In the genomic region with DNA sequence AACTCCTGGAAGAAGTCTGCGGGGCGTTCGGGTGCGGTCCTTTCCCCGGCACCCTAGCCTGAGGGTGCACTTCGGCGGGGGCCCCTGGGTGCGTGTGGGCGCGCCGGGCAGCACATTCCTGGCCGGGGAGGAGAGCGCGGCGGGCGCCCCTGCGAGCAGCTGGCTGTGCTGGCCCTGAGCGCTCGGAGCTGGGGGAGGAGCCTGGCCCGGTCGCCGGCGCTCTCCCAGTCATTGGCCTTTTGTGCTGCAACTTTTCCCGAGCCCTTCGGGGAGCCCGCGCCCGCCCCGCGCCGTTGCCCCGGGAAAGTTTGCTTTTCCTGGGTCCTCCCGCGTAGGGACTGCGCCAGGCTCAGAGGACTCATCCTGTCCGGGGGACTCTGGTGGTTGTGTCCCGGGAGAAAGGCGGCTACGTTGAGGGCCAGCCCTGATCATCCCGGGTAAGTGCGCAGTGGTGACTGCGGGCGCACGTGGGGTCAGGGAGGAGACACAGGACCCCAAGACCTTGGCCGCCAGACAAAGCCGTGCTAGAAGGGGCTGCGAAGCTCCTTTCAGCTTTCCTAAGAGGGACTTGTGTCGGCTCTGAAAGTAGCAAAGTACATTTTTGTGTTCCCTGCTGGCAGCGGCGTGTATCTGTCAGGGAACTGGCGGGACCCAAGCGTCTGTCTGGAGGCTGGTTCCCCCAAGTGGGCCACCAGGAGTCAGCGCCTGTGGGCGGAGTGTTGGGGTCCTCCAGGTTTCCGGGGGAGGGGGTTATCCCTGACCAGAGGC, we compare ENCODE assay signal across 8 mouse cellular contexts.
A peak's percentile ranks its signal among the peaks of the same experiment; 100 is the strongest.
DNase-seq lines count a peak whose midpoint lies in the region; ATAC-seq lines count a peak whose summit lies in the region.

No protein-coding gene starts in this region.

- no peaks in the 10 kb centered on the region for H3K36me3 ChIP-seq in embryonic facial prominence, embryonic 10.5 days (replicated peaks)
- H3K36me3 ChIP-seq in heart, embryonic 11.5 days (ENCODE audit: control insufficient read depth, insufficient read depth, low read length): no peaks in the 10 kb centered on the region
- H3K36me3 ChIP-seq in kidney, embryonic 14.5 days (ENCODE audit: control insufficient read depth, insufficient read depth, low read length): no peaks in the 10 kb centered on the region

- ATAC-seq in heart, embryonic 11.5 days (replicated peaks; ENCODE audit: insufficient number of reproducible peaks, low FRiP score, low TSS enrichment): peak; percentile 80
- peak; percentile 90 for ATAC-seq in kidney, embryonic 14.5 days (ENCODE audit: low FRiP score, low TSS enrichment)

- under 1% methylated on average over 55 of the region's 55 CpGs for WGBS in embryonic facial prominence, embryonic 10.5 days
- under 1% methylated on average over 55 of the region's 55 CpGs for WGBS in heart, embryonic 11.5 days (ENCODE audit: insufficient replicate concordance)
- WGBS in kidney, embryonic 14.5 days: under 1% methylated on average over 43 of the region's 55 CpGs

- H3K27ac ChIP-seq in embryonic facial prominence, embryonic 10.5 days (replicated peaks): peak overlapping the region; percentile 98
- H3K27ac ChIP-seq in heart, embryonic 11.5 days (ENCODE audit: low read depth, low read length): peak overlapping the region; percentile 98
- H3K27ac ChIP-seq in kidney, embryonic 14.5 days (ENCODE audit: low read depth, low read length): peak overlapping the region; percentile 91

- H3K4me2 ChIP-seq in heart, embryonic 11.5 days: peak overlapping the region; percentile 81
- H3K4me2 ChIP-seq in kidney, embryonic 14.5 days (replicated peaks; ENCODE audit: low read depth, low read length): peak overlapping the region; percentile 95

- peaks cover 52% of the 10 kb centered on the region for H3K4me1 ChIP-seq in embryonic facial prominence, embryonic 10.5 days
- peaks cover 36% of the 10 kb centered on the region for H3K4me1 ChIP-seq in heart, embryonic 11.5 days (ENCODE audit: control insufficient read depth, insufficient read depth, low read length)
- H3K4me1 ChIP-seq in kidney, embryonic 14.5 days (ENCODE audit: control insufficient read depth, insufficient read depth, low read length): peaks cover 9% of the 10 kb centered on the region

- H3K9me3 ChIP-seq in embryonic facial prominence, embryonic 10.5 days: no peaks in the 10 kb centered on the region
- H3K9me3 ChIP-seq in heart, embryonic 11.5 days (replicated peaks; ENCODE audit: control insufficient read depth, low read length): no peaks in the 10 kb centered on the region
- no peaks in the 10 kb centered on the region for H3K9me3 ChIP-seq in kidney, embryonic 14.5 days (ENCODE audit: control insufficient read depth, low read length)

- DNase-seq in right cerebral cortex, postnatal 4 days: peak; percentile 25
- DNase-seq in right cerebral cortex, postnatal 14 days: no peak
- DNase-seq in embryonic facial prominence, embryonic 10.5 days (ENCODE audit: low spot score): peak; percentile 89
- DNase-seq in lung, postnatal 25 days (ENCODE audit: low spot score): peak; percentile 84
- DNase-seq in retina, embryonic 14.5 days (ENCODE audit: low spot score): peak; percentile 73
- DNase-seq in urinary bladder, postnatal 36 days (ENCODE audit: low spot score in 2 of 2): peak; percentile 78 to 82

- peak overlapping the region; percentile 96 for H3K9ac ChIP-seq in heart, embryonic 11.5 days (ENCODE audit: low read depth, low read length)
- peak overlapping the region; percentile 80 for H3K9ac ChIP-seq in kidney, embryonic 14.5 days (ENCODE audit: low read depth, low read length)

- H3K4me3 ChIP-seq in embryonic facial prominence, embryonic 10.5 days: peak overlapping the region; percentile 84
- H3K4me3 ChIP-seq in heart, embryonic 11.5 days (ENCODE audit: low read depth, low read length): peak overlapping the region; percentile 58
- peak overlapping the region; percentile 61 for H3K4me3 ChIP-seq in kidney, embryonic 14.5 days (ENCODE audit: low read length)

- H3K27me3 ChIP-seq in embryonic facial prominence, embryonic 10.5 days (replicated peaks; ENCODE audit: low read depth, poor library complexity, severe bottlenecking): no peaks in the 10 kb centered on the region
- H3K27me3 ChIP-seq in heart, embryonic 11.5 days (ENCODE audit: control insufficient read depth, insufficient read depth, low read length): no peaks in the 10 kb centered on the region
- H3K27me3 ChIP-seq in kidney, embryonic 14.5 days (ENCODE audit: control insufficient read depth, insufficient read depth, low read length): no peaks in the 10 kb centered on the region
